In genomic region chr11:52728479-52728878, GRCm38 (mm10) we compare ENCODE assay signal across 13 mouse cellular contexts. TPM values are rescaled to one million over a fixed set of nuclear protein-coding genes. Genes with fewer than 3 reads are reported as not detected.
"Had no signal": no experiment of that assay in that cellular context is flagged by ENCODE, and none has a peak within 500 bp of the region (broad histone marks: within the 10 kb centered on the region; RNA-seq: fewer than 3 reads in every experiment).

No protein-coding gene starts in this region.

- H3K9ac ChIP-seq: limb, embryonic 13.5 days; liver, embryonic 14.5 days had no signal

- H3K4me2 ChIP-seq: limb, embryonic 13.5 days had no signal

- H3K4me1 ChIP-seq: limb, embryonic 13.5 days had no signal

- H3K4me3 ChIP-seq: limb, embryonic 13.5 days had no signal

- H3K36me3 ChIP-seq: limb, embryonic 13.5 days had no signal

- H3K27me3 ChIP-seq: limb, embryonic 13.5 days had no signal

- H3K27ac ChIP-seq: kidney, postnatal 0 days; limb, embryonic 13.5 days; liver, embryonic 14.5 days had no signal

- DNase-seq: kidney, adult 11 months; kidney, adult 9 months; kidney, postnatal 36 days; layer of hippocampus, adult 9-11 months; layer of hippocampus, postnatal 36 days; lung, adult 18-20 months; thymus, postnatal 36 days had no signal

RNA-seq across cellular contexts. Expression of gene Fstl4, which starts 36.0 kb away (rescaled TPM):
- total RNA-seq: megakaryocyte-erythroid progenitor cell, adult 5-6 weeks; monocyte, adult 5-6 weeks had no signal
- polyA plus RNA-seq: liver, adult 2 months had no signal
